Mouse (Mus musculus): ENCODE measurements around the gene Gnb3. TPM values are rescaled to one million over a fixed set of nuclear protein-coding genes. Genes with fewer than 3 reads are reported as not detected.

Gene Gnb3
- polyA plus RNA-seq (2015; fragmentation: Illumina TruSeq; extraction: RNeasy Lipid Tissue Mini Kit (QIAGEN cat#74804); ENCODE audit: insufficient read depth, low read depth, low replicate concordance): 0.46 TPM

GRCm38 (mm10) chr6:124840241-124841167 is at the start of gene Gnb3:
Gene Gnb3 (minus strand): TSS chr6:124840275.

DNA sequence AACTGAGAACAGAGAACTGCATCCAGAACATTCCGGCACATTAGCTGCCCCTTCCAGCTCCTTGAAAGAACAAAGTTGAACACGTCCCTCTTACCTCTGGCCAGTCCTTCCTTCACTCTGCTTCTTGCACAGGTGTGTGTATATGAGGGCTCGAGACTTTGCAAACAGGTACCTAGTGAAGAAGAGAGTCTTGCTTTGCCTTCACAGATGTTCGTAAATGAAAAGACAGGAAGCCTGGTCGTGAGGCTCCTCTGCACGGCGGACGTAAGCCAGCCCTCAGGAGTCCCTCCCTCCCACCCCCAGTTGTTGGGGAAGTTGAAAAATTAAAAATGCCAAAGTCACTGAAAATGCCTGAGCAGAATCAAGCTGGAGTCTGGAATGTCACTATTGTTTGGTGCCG is 47.9 kb upstream of the Gnb3 start, which contains the start of gene Cd4:
TSS of gene Cd4 (minus strand) at position 236 of the 400 bp plus-strand sequence.

GRCm38 (mm10) chr6:124863658-124864298 is 23.7 kb upstream of the Gnb3 start, which contains the start of gene Gpr162:
Gene Gpr162 (minus strand): TSS chr6:124863983.

DNA sequence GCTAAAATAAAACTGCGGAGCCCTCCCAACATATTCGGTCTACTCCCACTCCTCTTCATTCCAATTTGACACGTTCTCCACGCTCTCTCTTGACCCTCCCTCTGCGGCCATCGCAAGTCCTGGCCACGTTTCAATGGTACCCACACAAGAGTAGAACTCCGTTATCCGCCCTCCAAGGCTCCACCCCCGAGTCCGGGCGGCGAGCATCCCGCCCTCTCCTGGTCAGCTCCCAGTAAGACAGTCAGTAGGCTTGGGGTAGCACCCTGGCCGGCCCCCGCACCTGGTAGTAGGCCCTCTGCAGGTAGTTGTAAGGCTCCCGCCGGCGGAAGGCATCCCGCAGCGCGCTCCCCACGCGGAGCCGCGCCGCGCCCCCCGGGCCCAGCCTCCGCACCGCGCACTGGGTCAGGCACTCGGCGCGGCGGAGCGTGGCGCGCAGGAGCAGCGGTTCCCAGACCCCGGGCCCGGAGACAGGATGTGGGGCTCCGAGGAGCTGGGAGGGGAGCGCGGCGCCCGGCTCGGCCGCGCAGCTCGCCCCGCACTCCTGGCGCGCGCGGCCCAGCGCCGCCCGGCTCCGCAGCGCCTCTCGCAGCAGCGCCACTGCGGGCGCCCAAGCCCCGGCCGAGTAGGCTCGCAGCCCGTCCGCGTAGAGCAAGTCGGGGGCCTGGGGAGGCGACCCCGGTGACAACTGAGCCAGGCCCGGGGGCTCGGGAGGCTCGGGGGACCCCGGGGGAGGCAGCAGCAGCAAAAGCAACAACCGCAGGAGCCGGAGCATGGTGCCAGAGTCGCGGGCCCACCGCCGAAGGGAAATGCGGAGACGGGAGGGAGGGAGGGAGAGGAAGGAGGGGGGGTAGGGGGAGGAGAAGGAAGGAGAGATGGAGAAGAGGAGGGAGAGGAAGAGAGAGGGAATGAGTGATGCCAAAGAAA is 17.1 kb upstream of the Gnb3 start, which contains the start of gene P3h3:
TSS of gene P3h3 (minus strand) at position 837 of the 924 bp plus-strand sequence.

DNA sequence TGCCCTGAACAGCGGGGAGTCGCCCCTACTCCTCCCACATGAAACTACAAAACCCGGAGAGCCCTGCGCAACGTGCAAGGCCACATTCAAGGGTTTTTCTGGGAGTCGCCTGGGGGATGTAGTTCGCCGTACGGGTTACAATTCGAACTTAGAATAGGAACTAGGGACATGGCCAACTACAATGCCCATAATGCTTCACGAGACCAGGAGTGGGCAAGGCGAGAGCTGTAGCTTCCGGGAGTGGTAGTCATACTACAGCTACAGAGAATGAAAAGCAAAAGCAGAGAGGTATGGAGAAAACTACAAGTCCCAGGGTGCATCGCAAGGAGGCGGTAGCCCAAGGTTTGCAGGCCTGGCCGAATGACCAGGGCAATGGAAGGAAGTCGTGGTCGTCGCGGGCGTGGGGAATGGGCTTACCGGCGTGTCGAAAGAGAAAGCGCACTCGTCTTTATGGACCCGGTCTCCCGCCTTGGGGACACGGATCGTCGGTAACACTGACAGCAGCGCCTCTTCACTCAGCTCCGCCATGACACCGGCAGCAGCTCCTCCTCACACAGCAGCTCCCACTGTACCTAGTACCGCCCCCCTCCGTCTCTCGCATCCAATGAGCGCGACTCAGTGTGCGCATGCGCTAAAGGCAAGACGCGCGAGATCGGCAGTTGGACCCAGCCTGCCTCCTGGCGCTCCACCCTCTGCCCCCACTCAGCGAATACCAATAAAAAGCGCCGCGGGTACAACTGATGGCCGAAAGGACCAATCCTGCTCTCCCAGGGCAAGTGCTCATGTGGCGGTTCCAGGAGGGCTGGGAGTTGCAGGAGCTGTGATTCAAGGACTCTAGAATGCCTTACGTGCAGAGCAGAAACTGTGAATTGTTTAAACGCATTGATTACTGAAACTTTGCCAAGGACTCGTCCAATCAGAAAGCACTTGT is 10.9 kb downstream of the Gnb3 start, which contains the start of the genes Usp5 and Cdca3:
TSS of gene Usp5 (minus strand) at position 617 of the 931 bp plus-strand sequence.
TSS of gene Cdca3 (plus strand) at position 680 of the 931 bp plus-strand sequence.

DNA sequence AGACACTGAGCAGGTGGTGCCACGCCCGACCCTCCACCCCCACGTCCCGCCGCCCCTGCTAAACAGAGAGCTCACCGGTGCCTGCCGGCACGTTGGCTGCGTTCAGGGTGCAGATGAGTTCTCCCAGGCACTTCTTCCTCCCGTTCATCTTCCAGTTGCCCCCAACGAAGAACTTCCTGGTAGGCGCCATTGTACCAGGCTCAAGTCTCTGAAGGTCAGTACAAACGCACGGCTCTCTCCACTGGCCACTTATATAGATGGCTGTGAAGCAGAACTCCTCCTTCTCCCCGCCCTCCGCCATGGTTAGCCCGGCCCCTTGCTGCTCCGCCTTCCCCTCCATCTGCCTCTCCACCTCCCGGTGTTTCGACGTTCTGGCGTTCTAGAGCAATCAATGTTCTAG is 26.1 kb downstream of the Gnb3 start, which contains the start of gene Tpi1:
TSS of gene Tpi1 (minus strand) at position 364 of the 400 bp plus-strand sequence.

GRCm38 (mm10) chr6:124808358-124809012 is 31.6 kb downstream of the Gnb3 start, which contains the start of gene Spsb2:
Gene Spsb2 (plus strand): TSS chr6:124808661.

Other genes with a start within 250 kb of the Gnb3 start
- not detected for gene C1s2, start 204.2 kb downstream of the Gnb3 start, polyA plus RNA-seq (2015; fragmentation: Illumina TruSeq; extraction: RNeasy Lipid Tissue Mini Kit (QIAGEN cat#74804); ENCODE audit: insufficient read depth, low read depth, low replicate concordance)
- 19.6 TPM for gene Lpcat3, start 177.2 kb downstream of the Gnb3 start, polyA plus RNA-seq (2015; fragmentation: Illumina TruSeq; extraction: RNeasy Lipid Tissue Mini Kit (QIAGEN cat#74804); ENCODE audit: insufficient read depth, low read depth, low replicate concordance)
- gene Emg1, start 128.1 kb downstream of the Gnb3 start, polyA plus RNA-seq (2015; fragmentation: Illumina TruSeq; extraction: RNeasy Lipid Tissue Mini Kit (QIAGEN cat#74804); ENCODE audit: insufficient read depth, low read depth, low replicate concordance): 33.9 TPM
- gene Phb2, start 127.9 kb downstream of the Gnb3 start, polyA plus RNA-seq (2015; fragmentation: Illumina TruSeq; extraction: RNeasy Lipid Tissue Mini Kit (QIAGEN cat#74804); ENCODE audit: insufficient read depth, low read depth, low replicate concordance): 33.9 TPM
- 7.1 TPM for gene Ptpn6, start 101.6 kb downstream of the Gnb3 start, polyA plus RNA-seq (2015; fragmentation: Illumina TruSeq; extraction: RNeasy Lipid Tissue Mini Kit (QIAGEN cat#74804); ENCODE audit: insufficient read depth, low read depth, low replicate concordance)
- gene Grcc10, start 98.9 kb downstream of the Gnb3 start, polyA plus RNA-seq (2015; fragmentation: Illumina TruSeq; extraction: RNeasy Lipid Tissue Mini Kit (QIAGEN cat#74804); ENCODE audit: insufficient read depth, low read depth, low replicate concordance): 65.8 TPM
- gene Gm45234, start 84.3 kb downstream of the Gnb3 start, polyA plus RNA-seq (2015; fragmentation: Illumina TruSeq; extraction: RNeasy Lipid Tissue Mini Kit (QIAGEN cat#74804); ENCODE audit: insufficient read depth, low read depth, low replicate concordance): 0.89 TPM
- 10.0 TPM for gene Atn1, start 83.8 kb downstream of the Gnb3 start, polyA plus RNA-seq (2015; fragmentation: Illumina TruSeq; extraction: RNeasy Lipid Tissue Mini Kit (QIAGEN cat#74804); ENCODE audit: insufficient read depth, low read depth, low replicate concordance)
- gene Eno2, start 70.6 kb downstream of the Gnb3 start, polyA plus RNA-seq (2015; fragmentation: Illumina TruSeq; extraction: RNeasy Lipid Tissue Mini Kit (QIAGEN cat#74804); ENCODE audit: insufficient read depth, low read depth, low replicate concordance): 4.1 TPM
- 0.98 TPM for gene Lrrc23, start 60.5 kb downstream of the Gnb3 start, polyA plus RNA-seq (2015; fragmentation: Illumina TruSeq; extraction: RNeasy Lipid Tissue Mini Kit (QIAGEN cat#74804); ENCODE audit: insufficient read depth, low read depth, low replicate concordance)
- gene Spsb2, start 31.6 kb downstream of the Gnb3 start, polyA plus RNA-seq (2015; fragmentation: Illumina TruSeq; extraction: RNeasy Lipid Tissue Mini Kit (QIAGEN cat#74804); ENCODE audit: insufficient read depth, low read depth, low replicate concordance): 4.9 TPM
- gene Tpi1, start 26.0 kb downstream of the Gnb3 start, polyA plus RNA-seq (2015; fragmentation: Illumina TruSeq; extraction: RNeasy Lipid Tissue Mini Kit (QIAGEN cat#74804); ENCODE audit: insufficient read depth, low read depth, low replicate concordance): 34.3 TPM
- gene Usp5, start 10.8 kb downstream of the Gnb3 start, polyA plus RNA-seq (2015; fragmentation: Illumina TruSeq; extraction: RNeasy Lipid Tissue Mini Kit (QIAGEN cat#74804); ENCODE audit: insufficient read depth, low read depth, low replicate concordance): 17.3 TPM
- 0.87 TPM for gene Cdca3, start 10.7 kb downstream of the Gnb3 start, polyA plus RNA-seq (2015; fragmentation: Illumina TruSeq; extraction: RNeasy Lipid Tissue Mini Kit (QIAGEN cat#74804); ENCODE audit: insufficient read depth, low read depth, low replicate concordance)
- gene P3h3, start 17.5 kb upstream of the Gnb3 start, polyA plus RNA-seq (2015; fragmentation: Illumina TruSeq; extraction: RNeasy Lipid Tissue Mini Kit (QIAGEN cat#74804); ENCODE audit: insufficient read depth, low read depth, low replicate concordance): 8.8 TPM
- gene Gpr162, start 23.7 kb upstream of the Gnb3 start, polyA plus RNA-seq (2015; fragmentation: Illumina TruSeq; extraction: RNeasy Lipid Tissue Mini Kit (QIAGEN cat#74804); ENCODE audit: insufficient read depth, low read depth, low replicate concordance): not detected
- not detected for gene Cd4, start 47.9 kb upstream of the Gnb3 start, polyA plus RNA-seq (2015; fragmentation: Illumina TruSeq; extraction: RNeasy Lipid Tissue Mini Kit (QIAGEN cat#74804); ENCODE audit: insufficient read depth, low read depth, low replicate concordance)
- 2.0 TPM for gene Lag3, start 71.4 kb upstream of the Gnb3 start, polyA plus RNA-seq (2015; fragmentation: Illumina TruSeq; extraction: RNeasy Lipid Tissue Mini Kit (QIAGEN cat#74804); ENCODE audit: insufficient read depth, low read depth, low replicate concordance)
- gene Ptms, start 79.8 kb upstream of the Gnb3 start, polyA plus RNA-seq (2015; fragmentation: Illumina TruSeq; extraction: RNeasy Lipid Tissue Mini Kit (QIAGEN cat#74804); ENCODE audit: insufficient read depth, low read depth, low replicate concordance): 234 TPM
- gene Mlf2, start 91.1 kb upstream of the Gnb3 start, polyA plus RNA-seq (2015; fragmentation: Illumina TruSeq; extraction: RNeasy Lipid Tissue Mini Kit (QIAGEN cat#74804); ENCODE audit: insufficient read depth, low read depth, low replicate concordance): 42.2 TPM
- 22.9 TPM for gene Cops7a, start 125.3 kb upstream of the Gnb3 start, polyA plus RNA-seq (2015; fragmentation: Illumina TruSeq; extraction: RNeasy Lipid Tissue Mini Kit (QIAGEN cat#74804); ENCODE audit: insufficient read depth, low read depth, low replicate concordance)
- 2.4 TPM for gene Pianp, start 156.4 kb upstream of the Gnb3 start, polyA plus RNA-seq (2015; fragmentation: Illumina TruSeq; extraction: RNeasy Lipid Tissue Mini Kit (QIAGEN cat#74804); ENCODE audit: insufficient read depth, low read depth, low replicate concordance)
- gene Zfp384, start 168.9 kb upstream of the Gnb3 start, polyA plus RNA-seq (2015; fragmentation: Illumina TruSeq; extraction: RNeasy Lipid Tissue Mini Kit (QIAGEN cat#74804); ENCODE audit: insufficient read depth, low read depth, low replicate concordance): 19.0 TPM
- 15.3 TPM for gene Ing4, start 199.5 kb upstream of the Gnb3 start, polyA plus RNA-seq (2015; fragmentation: Illumina TruSeq; extraction: RNeasy Lipid Tissue Mini Kit (QIAGEN cat#74804); ENCODE audit: insufficient read depth, low read depth, low replicate concordance)
- gene Acrbp, start 209.4 kb upstream of the Gnb3 start, polyA plus RNA-seq (2015; fragmentation: Illumina TruSeq; extraction: RNeasy Lipid Tissue Mini Kit (QIAGEN cat#74804); ENCODE audit: insufficient read depth, low read depth, low replicate concordance): 13.7 TPM
- gene Lpar5, start 227.6 kb upstream of the Gnb3 start, polyA plus RNA-seq (2015; fragmentation: Illumina TruSeq; extraction: RNeasy Lipid Tissue Mini Kit (QIAGEN cat#74804); ENCODE audit: insufficient read depth, low read depth, low replicate concordance): not detected

Data from pancreas, adult 10 weeks (tissue).